Mouse (Mus musculus) olfactory bulb, adult 2 months (tissue): Measurements from ENCODE around the gene Txndc12. TPM values are rescaled to one million over a fixed set of nuclear protein-coding genes. Genes with fewer than 3 reads are reported as not detected.
A peak's percentile ranks its signal among the peaks of the same experiment; 100 is the strongest.

ENCODE experiments used
- H3K27ac ChIP-seq: fragments of 200-500 bp; 2 replicates; pipeline ENCODE4 v1.5.1; 2012; ENCODE audit warnings: low read depth, low read length; ENCODE audit not compliant: insufficient read depth
- H3K4me1 ChIP-seq: fragments of 200-500 bp; 2 replicates; pipeline ENCODE4 v1.6.1; 2012; ENCODE audit warnings: low read length; ENCODE audit not compliant: control insufficient read depth, insufficient read depth
- H3K4me3 ChIP-seq: fragments of 200-500 bp; 2 replicates; pipeline ENCODE4 v1.5.1; 2012; ENCODE audit warnings: mild to moderate bottlenecking, low read depth, low read length, moderate library complexity; ENCODE audit not compliant: insufficient read depth
- CTCF ChIP-seq: fragments of 200-500 bp; IDR thresholded peaks from 2 replicates; pipeline ENCODE4 v1.5.1; 2012; ENCODE audit warnings: low read depth, mild to moderate bottlenecking, low read length, moderate library complexity; ENCODE audit not compliant: insufficient read depth
- POLR2A ChIP-seq: fragments of 200-500 bp; IDR thresholded peaks from 2 replicates; pipeline ENCODE4 v1.6.1; 2012; ENCODE audit warnings: mild to moderate bottlenecking, low read depth, low read length, moderate library complexity; ENCODE audit not compliant: insufficient read depth
- WGBS: fragments of 180-500 bp; shearing (Covaris S2); methylation state at CpG from one replicate; pipeline ENCODE4 v1.1.7; 2018; 5-methylcytosine and 5-hydroxymethylcytosine counted together
- polyA plus RNA-seq: library from polyadenylated mRNA; stranded (reverse); fragments of >200 nt; gene quantifications from 2 replicates; pipeline ENCODE4 v1.2.4, GENCODE M21; 2012; ENCODE audit warnings: low replicate concordance; ENCODE audit not compliant: missing spikeins, insufficient read depth, insufficient read length

Gene Txndc12
- polyA plus RNA-seq: not detected in 2 replicates

DNA sequence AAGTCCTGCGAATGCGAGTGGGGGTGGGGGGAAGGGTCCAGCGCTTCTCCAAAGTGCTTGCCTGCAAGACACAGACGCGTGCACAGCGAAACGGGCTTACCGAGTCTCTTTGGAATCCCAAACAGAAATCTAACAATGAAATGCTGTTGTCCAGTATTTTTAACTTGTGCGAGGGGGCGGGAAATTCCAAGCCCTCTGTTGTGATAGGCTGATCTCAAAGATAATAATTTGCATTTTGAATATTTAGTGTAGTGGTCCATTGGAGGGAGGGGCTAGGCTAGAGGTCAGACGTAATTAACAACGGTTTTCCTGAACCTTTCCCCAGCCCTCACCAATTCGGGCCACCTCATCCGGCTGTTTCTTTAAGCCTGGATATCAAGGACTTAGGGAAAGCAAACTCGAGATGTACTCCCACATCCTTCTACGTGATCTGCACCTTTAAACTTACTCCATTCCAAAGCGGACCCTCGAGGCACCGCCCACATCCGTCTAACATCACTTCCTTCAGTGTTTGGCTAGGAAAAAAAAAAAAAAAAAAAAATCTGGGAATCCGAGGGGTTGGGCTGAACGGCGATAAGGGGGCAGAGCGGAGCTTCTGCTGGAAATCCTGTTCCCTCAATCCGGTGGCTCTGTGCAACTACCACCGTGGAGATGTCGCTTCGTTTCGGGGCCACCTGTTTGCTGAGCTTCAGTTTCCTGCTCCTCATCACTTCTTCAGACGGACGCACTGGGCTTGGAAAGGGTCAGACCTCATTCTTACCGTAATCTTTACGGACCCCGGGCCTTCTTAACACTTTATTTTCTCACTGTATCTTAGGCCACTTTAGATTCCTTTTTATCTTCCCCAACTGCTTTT is at the start of gene Txndc12:
TSS of gene Txndc12 (plus strand) at position 487 of the 856 bp plus-strand sequence.
- peak within 1 kb of the TSS; percentile 100 for H3K4me3 ChIP-seq
- under 1% methylated on average over 34 of the region's 34 CpGs for WGBS

DNA sequence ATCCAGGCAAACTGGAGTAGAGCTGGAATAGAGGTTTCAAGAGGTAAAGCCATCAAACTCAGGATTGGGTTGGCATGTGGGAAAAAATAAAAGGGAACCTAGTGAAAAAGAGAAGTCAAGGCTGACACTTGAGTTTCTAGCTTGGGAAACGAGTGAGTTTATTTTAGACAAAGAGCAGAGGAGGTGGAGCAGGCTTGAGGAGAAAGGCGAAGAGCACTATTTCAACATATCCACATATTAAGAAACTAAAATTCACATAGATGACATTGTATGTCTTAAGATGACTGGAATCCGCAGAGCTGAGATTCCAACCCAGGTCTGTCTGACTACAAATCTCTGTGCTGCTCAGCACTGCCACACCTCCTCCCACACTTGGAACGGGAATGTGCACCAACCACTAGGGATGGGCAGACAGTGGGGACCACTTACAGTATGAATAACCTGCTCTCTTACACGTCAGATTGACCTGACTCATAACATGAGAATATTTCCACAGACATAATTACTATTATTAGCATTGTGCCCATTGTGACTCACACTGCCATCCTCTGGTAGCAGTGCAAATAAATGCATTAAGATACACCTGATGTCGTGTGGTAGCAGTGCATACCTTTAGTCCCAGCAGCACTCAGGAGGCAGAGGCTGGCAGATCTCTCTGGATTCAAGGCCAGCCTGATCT is 45.0 kb upstream of the Txndc12 start:
- no peaks in the 10 kb centered on the region for H3K4me1 ChIP-seq
- no peak overlapping the region for H3K4me3 ChIP-seq
- TF ChIP-seq CTCF (no peak), POLR2A (no peak)
- no peak overlapping the region for H3K27ac ChIP-seq
- 55% methylated on average over 6 of the region's 6 CpGs for WGBS

More for the DNA sequence above, at the start of gene Txndc12:
- TF ChIP-seq CTCF (no peak), POLR2A (0 out of 2 replicates have a peak, but pooled peaks have one; percentile 23)
- Histone ChIP-seq H3K4me1 (peaks cover 10% of the 10 kb centered on the region), H3K27ac (peak within 1 kb of the TSS; percentile 99)

DNA sequence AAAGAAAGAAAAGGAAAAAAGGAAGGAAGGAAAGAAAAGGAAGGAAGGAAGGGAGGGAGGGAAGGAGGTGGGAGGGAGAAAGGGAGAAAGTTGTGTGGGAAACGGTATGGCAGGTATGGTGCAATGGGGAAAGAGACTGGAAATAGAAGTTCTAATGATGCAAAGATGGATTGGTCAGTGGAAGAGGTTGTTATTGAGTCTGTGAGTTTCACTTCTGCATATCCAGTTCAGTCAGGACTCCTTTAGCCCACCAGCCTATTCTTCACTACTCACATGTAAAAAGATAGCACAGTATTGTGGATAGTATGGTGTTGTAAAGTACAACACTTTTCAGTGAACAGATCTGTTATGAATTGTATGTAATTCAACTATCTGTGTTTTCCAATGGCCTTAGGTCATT is 43.9 kb upstream of the Txndc12 start:
- Histone ChIP-seq H3K27ac (no peak overlapping the region), H3K4me3 (no peak overlapping the region), H3K4me1 (no peaks in the 10 kb centered on the region)
- no peak for TF ChIP-seq POLR2A
- no peak for TF ChIP-seq CTCF
- WGBS: 91% methylated on average over 1 of the region's 1 CpGs

DNA sequence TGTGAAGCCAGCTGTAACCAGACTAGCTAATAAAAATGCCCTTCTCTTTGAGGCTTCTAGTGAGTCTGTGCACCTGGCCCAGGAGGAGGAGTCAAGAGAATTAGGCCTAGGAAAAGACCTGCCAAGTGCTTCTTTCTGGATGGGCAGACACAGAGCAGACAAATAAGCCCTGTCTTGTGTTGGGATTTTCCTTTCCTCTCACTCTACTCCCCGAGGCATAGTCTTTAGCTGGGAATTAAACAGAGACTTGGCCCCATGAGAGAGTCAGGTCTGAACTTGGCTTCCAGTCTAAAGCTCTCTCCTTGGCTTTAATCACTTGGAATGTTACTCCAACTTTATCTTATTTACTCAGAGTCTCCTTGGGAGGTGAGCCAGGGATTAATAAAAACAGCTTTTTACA is 40.5 kb upstream of the Txndc12 start:
- H3K4me1 ChIP-seq: no peaks in the 10 kb centered on the region
- TF ChIP-seq POLR2A: no peak
- no peak for TF ChIP-seq CTCF
- H3K27ac ChIP-seq: no peak overlapping the region
- no peak overlapping the region for H3K4me3 ChIP-seq
- WGBS: 28% methylated on average over 1 of the region's 1 CpGs

DNA sequence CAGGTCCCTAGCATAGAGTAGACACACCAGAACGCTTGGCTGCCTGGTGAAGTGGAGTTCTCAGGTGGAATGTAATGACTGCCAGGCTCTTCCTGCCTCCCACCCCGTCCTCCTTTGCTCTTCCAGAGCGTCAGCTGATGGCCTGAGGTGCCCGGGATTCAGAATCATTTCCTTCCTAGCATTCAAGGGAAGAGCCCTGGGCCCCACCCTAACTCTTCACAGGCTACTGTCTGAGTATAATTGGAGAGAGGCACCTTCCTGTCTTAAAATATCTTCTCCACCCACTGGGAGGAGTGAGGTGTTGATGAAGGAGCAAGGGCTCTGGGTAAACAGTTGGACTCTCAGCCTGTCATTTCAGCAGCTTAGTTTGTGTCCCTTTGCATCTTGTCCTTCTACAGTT is 37.7 kb upstream of the Txndc12 start:
- Histone ChIP-seq H3K27ac (no peak overlapping the region), H3K4me3 (no peak overlapping the region), H3K4me1 (no peaks in the 10 kb centered on the region)
- WGBS: 64% methylated on average over 4 of the region's 4 CpGs
- TF ChIP-seq CTCF (no peak), POLR2A (no peak)

DNA sequence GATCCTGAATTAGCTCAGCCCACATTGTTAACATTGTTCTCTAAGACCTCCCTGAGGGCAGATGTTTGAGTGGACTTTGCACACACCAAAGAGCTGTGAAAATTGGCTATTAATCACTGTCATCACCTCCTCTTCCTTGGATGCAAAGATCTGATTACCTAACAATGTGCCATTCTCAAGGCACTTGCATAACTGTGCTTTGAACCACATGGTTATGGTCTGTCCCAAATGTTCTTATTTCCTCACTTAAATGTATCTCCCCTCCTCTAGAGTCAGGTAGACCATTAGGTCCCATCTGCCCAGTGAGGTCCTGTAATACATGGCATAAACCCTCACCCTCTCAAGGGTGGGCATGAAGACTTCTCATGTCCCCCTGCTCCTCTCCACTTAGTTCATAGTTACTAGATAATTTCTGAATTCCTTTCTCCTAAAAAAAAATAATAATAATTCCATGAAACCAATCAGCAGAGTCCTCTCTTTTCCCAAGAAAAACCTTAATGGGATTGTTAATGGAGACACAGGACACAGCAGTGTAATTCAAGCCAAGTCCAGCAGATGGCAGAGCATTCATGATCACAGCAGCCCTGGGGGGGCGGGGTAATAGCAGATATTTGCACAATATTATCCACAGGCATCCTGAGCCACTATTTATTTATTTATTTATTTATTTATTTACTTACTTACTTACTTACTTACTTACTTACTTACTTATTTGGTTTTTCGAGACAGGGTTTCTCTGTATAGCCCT is 36.1 kb upstream of the Txndc12 start:
- TF ChIP-seq POLR2A: no peak
- no peak for TF ChIP-seq CTCF
- Histone ChIP-seq H3K27ac (no peak overlapping the region), H3K4me1 (no peaks in the 10 kb centered on the region), H3K4me3 (no peak overlapping the region)
- WGBS: 61% methylated on average over 2 of the region's 2 CpGs

DNA sequence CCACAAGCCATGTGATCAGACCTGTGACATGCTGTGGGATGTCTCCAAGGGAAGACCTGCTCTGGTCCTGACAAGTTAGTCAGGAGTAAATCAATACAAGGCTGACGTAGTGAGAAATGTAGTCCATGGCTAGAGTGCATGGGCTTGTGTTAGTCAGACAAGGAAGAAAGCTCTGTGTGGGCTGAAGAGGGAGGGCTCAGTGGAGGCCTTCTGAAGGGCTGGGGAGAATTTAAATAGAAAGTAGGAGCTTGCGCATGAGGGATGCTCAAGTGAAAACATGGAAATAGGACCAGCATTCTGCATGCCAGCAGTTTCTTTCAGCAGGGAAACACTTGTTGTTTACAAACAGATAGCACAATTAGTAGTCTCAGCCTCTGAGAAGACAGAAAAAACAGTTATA is 30.9 kb upstream of the Txndc12 start:
- WGBS: 36% methylated on average over 2 of the region's 2 CpGs
- H3K27ac ChIP-seq: peak overlapping the region; percentile 47
- no peak overlapping the region for H3K4me3 ChIP-seq
- TF ChIP-seq CTCF: no peak
- TF ChIP-seq POLR2A: no peak
- H3K4me1 ChIP-seq: no peaks in the 10 kb centered on the region

DNA sequence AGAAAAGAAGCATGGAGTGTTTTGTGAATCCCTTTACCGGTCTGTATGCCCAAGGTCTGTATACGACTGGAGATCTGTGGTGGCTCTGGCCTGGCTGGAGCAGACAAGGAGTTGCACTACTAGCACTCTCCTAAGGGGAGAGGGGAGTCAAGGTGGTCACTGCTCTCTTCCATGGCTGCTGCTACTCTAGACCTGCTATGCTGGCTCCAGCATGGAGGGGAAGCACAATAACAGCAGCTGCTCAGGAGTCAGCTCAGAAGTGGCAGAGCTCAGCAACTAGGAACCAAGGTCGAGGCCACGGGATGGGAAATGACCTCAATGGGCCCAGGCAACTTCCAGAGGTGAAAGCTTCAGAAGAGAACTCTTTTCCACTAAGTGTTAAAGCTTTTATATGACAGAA is 23.3 kb upstream of the Txndc12 start:
- TF ChIP-seq POLR2A: no peak
- no peak for TF ChIP-seq CTCF
- H3K4me1 ChIP-seq: no peaks in the 10 kb centered on the region
- no peak overlapping the region for H3K4me3 ChIP-seq
- H3K27ac ChIP-seq: no peak overlapping the region
- WGBS: 74% methylated on average over 4 of the region's 4 CpGs

DNA sequence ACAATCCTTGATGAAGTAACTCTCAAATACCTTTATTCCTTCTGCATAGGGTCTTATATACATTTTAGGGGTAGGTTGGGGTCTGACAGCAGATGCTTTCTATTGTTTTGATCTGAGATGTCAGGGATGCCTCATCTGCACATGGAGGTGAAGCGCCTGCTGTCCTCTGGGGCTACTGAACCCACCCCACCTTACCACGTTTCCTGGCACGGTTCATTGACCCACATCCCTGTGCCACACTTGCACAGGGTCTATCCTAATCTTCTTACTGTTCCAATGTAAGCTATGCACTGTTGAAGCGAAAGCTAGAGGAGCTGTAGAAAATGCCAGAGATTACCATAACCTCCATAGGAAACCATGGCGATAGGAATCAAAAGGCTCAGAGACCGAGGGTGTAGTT is 22.9 kb upstream of the Txndc12 start:
- Histone ChIP-seq H3K4me3 (no peak overlapping the region), H3K4me1 (no peaks in the 10 kb centered on the region), H3K27ac (no peak overlapping the region)
- no peak for TF ChIP-seq CTCF
- TF ChIP-seq POLR2A: no peak
- WGBS: 59% methylated on average over 6 of the region's 6 CpGs

DNA sequence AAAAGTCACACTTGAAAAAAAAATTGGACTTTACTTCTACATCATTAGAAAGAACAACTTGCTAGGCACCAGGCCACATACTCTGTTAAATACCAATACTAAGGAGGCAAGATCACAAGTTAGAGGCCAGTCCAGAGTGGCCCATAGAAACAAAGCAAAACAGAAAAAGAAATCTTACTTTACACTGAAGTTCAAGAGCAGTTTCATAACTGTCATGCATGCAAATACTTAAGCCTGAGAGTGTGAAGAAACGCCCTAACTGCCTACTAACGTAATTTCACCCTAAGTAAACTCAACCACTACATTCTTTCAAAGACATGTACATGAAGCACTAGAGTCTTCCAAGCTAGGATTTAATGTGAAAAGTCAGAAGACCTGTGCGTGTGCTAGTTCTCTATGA is 8.7 kb upstream of the Txndc12 start:
- Histone ChIP-seq H3K27ac (no peak overlapping the region), H3K4me3 (no peak overlapping the region), H3K4me1 (peaks cover 4% of the 10 kb centered on the region; the same call in 1 of the 2 replicates)
- WGBS: 89% methylated on average over 3 of the region's 3 CpGs
- TF ChIP-seq CTCF (no peak), POLR2A (no peak)
